Mouse (Mus musculus): ENCODE results near the gene Plekhj1.
"Not testable (repeated sequence)": the region's sequence is repeated elsewhere in the genome, so short reads cannot be mapped to it uniquely, and the experiment has no call there.

Plekhj1 gene

DNA sequence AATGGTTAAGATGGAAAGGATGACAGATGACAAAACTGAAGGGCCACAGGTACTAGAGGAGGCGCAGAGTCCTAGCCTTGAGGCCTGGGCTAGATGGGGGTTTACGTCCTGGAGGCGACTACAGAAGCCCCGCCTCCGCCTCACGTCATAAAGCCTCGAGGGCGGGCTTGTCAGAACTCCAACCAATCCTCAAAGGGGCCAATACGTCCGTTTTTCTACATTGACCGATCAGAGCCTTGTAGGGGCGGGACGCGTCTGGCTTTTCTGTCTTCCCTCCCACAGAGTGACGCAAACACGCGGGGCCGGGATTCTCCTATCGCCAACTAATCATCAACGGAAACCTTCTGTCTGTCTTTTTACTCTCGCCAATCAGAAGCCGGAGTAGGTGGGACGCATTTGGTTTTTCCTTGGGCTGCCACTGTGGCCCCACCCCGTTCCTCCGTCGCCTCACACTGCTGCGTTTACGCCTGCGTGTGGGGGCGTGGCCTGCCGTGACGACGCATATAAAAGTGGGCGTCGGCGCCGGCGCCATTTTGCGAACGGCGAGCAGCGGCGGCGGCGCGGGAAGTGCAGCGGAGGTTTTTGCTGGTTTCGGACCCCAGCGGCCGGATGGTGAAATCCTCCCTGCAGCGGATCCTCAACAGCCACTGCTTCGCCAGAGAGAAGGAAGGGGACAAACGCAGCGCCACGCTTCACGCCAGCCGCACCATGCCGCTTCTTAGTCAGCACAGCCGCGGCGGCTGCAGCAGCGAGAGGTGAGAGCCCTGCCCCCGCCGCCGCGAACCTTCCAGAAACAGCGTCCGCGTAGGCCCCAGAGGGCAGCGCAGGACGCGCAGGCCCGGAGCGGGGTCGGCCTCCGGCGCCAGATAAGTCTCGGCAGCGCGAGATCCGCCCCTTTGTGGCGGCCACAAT is 28.0 kb upstream of the Plekhj1 start, which contains the start of gene Oaz1:
Gene Oaz1, plus strand, starts transcription at position 506 of the 912 bp plus-strand sequence.
- DNase-seq (ENCODE audit: low spot score in 2 of 2), result peak; percentile 99 to 100

DNA sequence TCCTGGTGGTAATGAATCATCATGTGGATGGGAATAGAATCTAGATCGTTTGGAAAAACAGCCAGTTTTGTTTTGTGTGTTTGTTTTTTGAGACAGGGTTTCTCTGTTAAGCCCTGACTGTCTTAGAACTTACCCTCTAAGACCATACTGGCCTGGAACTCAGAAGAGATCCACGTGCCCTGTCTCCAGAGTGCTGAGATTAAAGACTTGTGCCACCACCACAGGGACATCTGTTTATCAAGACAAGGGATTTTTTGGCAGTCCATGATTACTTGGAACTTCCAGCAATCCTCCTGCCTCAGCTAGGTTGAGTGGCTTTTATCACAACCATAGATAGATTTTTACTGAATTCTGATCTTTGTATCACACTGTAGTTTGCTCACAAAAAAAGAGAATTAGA is 26.4 kb upstream of the Plekhj1 start:
- no peak for DNase-seq (ENCODE audit: low spot score in 2 of 2)

GRCm38 (mm10) chr10:80823847-80824643 is 25.6 kb upstream of the Plekhj1 start:
- DNase-seq (ENCODE audit: low spot score in 2 of 2), result no peak

DNA sequence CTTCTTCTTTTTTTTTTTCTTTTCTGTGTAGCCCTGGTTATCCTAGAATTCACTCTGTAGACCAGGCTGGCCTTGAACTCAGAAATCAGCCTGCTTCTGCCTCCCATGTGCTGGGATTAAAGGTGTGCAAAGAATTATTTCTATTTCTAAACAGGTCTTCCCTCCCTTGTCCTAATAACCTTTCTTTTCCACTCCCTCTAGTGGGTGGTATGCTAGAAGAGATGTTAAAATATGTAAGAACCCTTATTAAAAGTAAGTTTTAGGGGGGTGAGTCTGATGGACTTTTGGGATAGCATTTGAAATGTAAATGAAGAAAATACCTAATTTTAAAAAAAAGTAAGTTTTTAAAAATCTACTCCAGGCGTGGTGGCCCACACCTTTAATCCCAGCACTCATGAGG is 24.9 kb upstream of the Plekhj1 start:
- no peak for DNase-seq (ENCODE audit: low spot score in 2 of 2)

DNA sequence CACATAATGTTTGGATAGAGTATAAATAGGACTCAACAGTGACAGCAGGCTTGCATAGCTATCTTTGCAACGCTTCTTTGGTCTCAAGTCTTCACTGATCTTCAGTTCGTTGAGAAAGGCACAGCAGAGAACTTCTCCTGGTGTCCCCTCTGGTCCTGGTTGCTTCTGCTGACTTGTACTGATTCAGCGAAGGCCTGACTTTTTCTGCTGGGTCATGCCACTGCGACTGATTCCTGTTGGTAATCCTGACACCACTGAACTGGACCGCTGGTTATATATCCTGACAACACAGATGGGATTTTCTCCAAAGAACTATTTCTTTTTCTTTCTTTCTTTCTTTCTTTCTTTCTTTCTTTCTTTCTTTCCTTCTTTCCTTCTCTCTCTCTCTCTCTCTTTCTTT is 24.1 kb upstream of the Plekhj1 start:
- DNase-seq (ENCODE audit: low spot score in 2 of 2), result no peak

- no peak for DNase-seq (ENCODE audit: low spot score in 2 of 2)
These were observed 23.6 kb upstream of the Plekhj1 start for GRCm38 (mm10) chr10:80821991-80822390.

- no peak for DNase-seq (ENCODE audit: low spot score in 2 of 2)
These were observed 21.0 kb upstream of the Plekhj1 start for GRCm38 (mm10) chr10:80819406-80819805.

GRCm38 (mm10) chr10:80818599-80819281 is 20.3 kb upstream of the Plekhj1 start:
- no peak for DNase-seq (ENCODE audit: low spot score in 2 of 2)

GRCm38 (mm10) chr10:80817955-80818354 is 19.5 kb upstream of the Plekhj1 start:
- not testable (repeated sequence) for DNase-seq (ENCODE audit: low spot score in 2 of 2)

GRCm38 (mm10) chr10:80817164-80817563 is 18.7 kb upstream of the Plekhj1 start:
- no peak for DNase-seq (ENCODE audit: low spot score in 2 of 2)

DNA sequence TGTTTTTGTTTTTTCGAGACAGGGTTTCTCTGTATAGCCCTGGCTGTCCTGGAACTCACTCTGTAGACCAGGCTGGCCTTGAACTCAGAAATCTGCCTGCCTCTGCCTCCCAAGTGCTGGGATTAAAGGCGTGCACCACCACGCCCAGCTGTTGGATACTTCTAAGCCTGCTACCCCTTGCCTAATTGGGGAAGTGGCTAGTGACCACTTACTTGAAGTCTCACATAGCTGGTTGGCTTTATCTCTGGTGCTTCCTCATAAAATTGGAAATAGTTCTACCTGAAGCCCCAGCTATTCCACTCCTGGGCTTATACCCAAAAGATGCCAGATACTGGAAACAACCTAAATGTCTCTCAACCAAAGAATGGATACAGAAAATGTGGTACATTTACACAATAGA is 17.9 kb upstream of the Plekhj1 start:
- DNase-seq (ENCODE audit: low spot score in 2 of 2), result not testable (repeated sequence)

DNA sequence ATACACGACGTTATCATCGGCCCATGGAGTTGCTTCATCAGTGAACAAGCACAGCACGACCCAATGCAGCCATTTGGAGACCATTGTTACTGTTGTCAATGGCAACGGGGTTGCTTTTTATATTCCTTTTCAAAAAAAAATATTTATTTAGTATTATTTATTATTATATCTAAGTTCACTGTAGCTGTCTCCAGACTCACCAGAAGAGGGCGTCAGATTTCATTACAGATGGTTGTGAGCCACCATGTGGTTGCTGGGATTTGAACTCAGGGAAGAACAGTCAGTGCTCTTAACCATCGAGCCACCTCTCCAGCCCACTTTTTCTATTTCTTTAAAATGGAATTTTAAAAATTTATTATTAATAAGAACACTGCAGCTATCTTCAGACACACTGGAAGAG is 16.4 kb upstream of the Plekhj1 start:
- no peak for DNase-seq (ENCODE audit: low spot score in 2 of 2)

- DNase-seq (ENCODE audit: low spot score in 2 of 2), result no peak
These were observed 14.9 kb upstream of the Plekhj1 start, which contains the start of gene Jsrp1 for GRCm38 (mm10) chr10:80813366-80813765. Jsrp1 (minus strand) TSS chr10:80813498.

- DNase-seq (ENCODE audit: low spot score in 2 of 2), result no peak
These were observed 14.1 kb upstream of the Plekhj1 start for GRCm38 (mm10) chr10:80812391-80813041.

GRCm38 (mm10) chr10:80810084-80810483 is 11.7 kb upstream of the Plekhj1 start:
- no peak for DNase-seq (ENCODE audit: low spot score in 2 of 2)

GRCm38 (mm10) chr10:80808985-80809632 is 10.7 kb upstream of the Plekhj1 start:
- DNase-seq (ENCODE audit: low spot score in 2 of 2), result peak; percentile 49 to 64

DNA sequence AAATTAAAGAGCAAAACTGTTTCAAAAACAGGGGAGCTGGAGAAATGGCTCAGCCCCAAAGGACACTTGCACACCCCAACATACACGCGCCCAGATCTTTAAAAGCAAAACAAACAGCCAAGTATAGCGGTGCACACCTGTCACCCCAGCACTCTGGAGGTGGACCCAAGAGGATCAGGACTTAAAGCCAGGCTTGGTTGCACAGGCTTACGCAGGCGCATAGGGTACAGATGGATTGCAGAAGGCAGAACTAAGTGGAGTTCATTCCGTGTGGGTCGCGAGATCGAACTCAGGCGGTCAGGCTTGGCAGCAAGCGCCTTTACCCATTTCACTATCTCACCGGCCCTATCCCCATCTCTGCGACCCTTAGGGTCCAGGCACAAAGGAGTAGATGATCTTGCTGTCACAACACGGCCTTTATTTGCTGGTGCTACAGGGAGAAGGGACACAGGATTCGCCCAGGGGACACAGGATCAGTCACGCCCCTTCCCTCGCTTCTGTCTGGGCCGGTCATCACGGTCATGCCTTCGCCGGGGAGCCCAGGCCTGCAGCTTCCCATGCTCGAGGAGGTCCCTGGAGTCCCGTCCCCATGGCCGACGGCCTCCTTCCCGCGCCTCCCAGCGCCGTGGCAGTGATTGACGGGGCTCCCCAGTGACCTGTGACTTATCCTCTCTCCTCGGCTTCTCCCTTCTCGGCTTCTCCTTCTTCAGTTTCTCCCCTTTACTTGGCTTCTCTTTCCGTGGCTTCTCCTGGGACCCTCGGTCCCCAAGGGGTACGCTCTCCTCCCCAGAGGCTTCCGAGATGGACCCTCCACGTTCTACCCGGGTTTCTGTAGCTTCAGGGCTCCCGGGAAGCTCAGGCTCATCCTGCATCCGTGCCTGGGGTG is 9.9 kb upstream of the Plekhj1 start:
- peak in 1 of 2 experiments; percentile 44 for DNase-seq (ENCODE audit: low spot score in 2 of 2)

GRCm38 (mm10) chr10:80807057-80807627 is 8.7 kb upstream of the Plekhj1 start:
- peak; percentile 87 to 91 for DNase-seq (ENCODE audit: low spot score in 2 of 2)

DNA sequence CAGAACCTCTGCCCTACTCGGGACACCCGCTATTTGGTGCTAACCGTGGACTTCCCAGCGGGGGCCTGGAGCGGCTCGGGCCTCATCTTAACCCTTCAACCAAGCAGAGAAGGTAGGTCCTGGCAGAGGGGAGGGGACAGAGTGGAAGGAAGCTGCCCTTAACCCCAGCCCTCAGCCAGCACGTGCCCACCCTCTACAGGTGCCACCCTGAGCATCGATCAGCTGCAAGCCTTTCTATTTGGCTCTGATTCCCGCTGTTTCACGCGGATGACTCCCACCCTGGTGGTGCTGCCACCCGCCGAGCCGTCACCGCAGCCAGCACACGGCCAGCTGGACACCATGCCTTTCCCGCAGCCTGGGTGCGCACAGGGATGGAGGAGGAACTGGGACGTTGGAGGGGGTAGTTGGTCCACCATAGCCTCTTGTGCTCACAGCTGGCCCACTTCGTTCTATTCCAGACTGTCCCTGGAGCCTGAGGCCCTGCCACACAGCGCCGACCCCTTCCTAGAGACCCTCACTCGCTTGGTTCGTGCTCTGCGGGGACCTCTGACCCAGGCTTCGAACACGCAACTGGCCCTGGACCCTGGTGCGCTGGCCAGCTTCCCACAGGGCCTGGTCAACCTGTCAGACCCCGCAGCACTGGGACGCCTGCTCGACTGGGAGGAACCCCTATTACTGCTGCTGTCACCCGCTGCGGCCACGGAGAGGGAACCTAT is 8.1 kb upstream of the Plekhj1 start:
- no peak for DNase-seq (ENCODE audit: low spot score in 2 of 2)
